Mouse (Mus musculus): ENCODE results near the gene Prb1. TPM values are rescaled to one million over a fixed set of nuclear protein-coding genes. Genes with fewer than 3 reads are reported as not detected.
"Not testable (repeated sequence)": the region's sequence is repeated elsewhere in the genome, so short reads cannot be mapped to it uniquely, and the experiment has no call there.

Prb1 gene
- total RNA-seq (2021), result not detected

GRCm38 (mm10) chr6:132210421-132210820 is at the start of gene Prb1:
Prb1 (minus strand) TSS chr6:132210521.
- intact Hi-C loops (cut with DNase I), result not testable (repeated sequence)

More at GRCm38 (mm10) chr6:132210421-132210820, at the start of gene Prb1:
- DNase-seq (ENCODE audit: low spot score), result not testable (repeated sequence)

Other genes with a start within 250 kb of the Prb1 start
- not detected for gene Prpmp5, start 104.2 kb upstream of the Prb1 start, total RNA-seq (2021)
- not detected for gene Gm8882, start 153.6 kb upstream of the Prb1 start, total RNA-seq (2021)

Measured in heart, postnatal 25 days (tissue).